Mouse (Mus musculus) heart, postnatal 0 days (tissue): Measurements from ENCODE around the gene Tbxas1.

Source experiments
- CTCF ChIP-seq: IDR thresholded peaks from 2 replicates; pipeline ENCODE4 v1.5.1; 2016; ENCODE audit warnings: antibody characterized with exemption, control low read depth, low read depth
- EP300 ChIP-seq: IDR thresholded peaks from 2 replicates; pipeline ENCODE4 v1.6.1; 2016; ENCODE audit warnings: antibody characterized with exemption, low read depth

- 0 out of 2 replicates have a peak, but pooled peaks have one; percentile 55 for TF ChIP-seq EP300
- no peak for TF ChIP-seq CTCF
These were observed 85.7 kb downstream of the Tbxas1 start for GRCm38 (mm10) chr6:38960791-38961426.
